Mouse (Mus musculus): ENCODE measurements around the gene Cdkn2c.

Cdkn2c gene

DNA sequence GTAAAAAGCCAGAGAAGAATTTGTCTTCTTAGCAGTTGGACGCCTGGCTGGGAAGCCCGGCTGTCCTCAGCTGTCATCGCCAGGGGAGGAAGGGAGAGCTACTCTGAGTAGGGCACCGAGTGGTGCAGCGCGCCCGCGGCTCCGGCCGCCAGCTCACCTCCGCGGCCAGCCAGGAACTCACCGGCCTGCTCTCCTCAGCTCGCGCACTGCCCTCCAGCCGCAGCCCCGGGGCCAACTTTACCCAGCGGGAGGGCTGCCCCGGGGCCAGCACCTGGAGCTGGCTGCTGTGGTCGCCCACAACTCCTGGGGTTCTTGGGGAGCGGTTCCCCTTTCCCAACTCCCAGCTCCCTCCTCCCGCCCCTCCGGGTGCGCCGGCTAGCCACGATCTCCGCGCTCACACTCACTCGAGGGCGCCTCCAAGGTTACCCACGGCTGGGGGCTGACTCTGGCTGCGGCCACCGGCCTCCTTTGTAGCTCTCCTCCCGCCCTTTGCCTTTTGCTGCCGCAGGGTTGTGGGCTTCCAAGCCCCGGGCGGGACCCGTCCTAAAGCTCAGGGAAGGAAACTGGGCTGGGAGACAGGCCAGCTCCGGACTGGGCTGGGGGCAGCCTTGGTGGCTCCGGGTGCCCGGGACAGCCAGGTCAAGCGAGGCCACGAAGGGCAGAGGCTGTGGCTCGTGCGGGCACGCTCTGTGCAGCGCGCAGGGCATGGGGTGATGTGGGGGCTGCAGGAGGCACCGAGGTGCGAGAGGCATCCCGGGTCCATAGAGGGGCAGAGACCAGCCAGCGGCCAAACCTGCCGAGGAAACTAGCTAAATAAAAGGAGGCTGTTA is 9.8 kb downstream of the Cdkn2c start:
- in situ Hi-C loops (cut with MboI, MseI), result no loop called here

DNA sequence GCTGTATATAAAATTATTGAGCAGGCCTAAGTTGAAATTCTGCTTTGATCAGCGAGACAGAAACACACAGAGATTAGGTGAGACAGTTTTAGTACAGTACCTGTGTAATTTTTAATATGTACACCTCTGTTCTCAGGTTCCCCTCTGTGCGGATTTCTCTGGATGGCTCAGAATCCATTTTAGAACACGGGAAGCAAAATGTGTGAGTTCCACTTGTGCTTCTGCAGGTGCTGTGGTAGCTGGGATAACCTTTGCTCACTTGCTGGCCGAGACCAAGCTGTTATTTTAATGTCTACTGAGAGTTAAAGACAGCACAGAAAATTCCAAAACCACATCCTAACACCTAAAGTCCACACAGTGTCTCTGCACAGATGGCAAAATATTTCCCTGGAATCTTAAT is 10.7 kb downstream of the Cdkn2c start:
- in situ Hi-C loops (cut with MboI, MseI), result no loop called here

DNA sequence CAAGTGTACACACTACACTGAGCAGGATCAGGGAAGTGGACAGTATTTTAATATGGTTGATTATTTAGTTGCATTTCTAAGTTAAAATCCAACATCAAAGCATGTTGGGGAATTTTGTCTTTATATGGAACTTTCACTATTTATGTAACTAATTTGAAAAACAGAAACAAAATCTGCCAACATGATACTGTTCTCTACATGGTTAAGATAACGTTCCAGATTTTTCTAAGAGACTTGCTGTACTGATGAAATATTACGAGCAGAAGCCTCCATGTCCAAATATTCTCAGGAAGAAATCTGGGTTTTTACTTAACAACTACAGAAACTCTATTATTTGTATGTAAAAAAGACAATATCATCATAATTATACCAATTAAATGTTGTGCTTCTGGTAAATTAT is 11.3 kb downstream of the Cdkn2c start:
- in situ Hi-C loops (cut with MboI, MseI), result no loop called here

DNA sequence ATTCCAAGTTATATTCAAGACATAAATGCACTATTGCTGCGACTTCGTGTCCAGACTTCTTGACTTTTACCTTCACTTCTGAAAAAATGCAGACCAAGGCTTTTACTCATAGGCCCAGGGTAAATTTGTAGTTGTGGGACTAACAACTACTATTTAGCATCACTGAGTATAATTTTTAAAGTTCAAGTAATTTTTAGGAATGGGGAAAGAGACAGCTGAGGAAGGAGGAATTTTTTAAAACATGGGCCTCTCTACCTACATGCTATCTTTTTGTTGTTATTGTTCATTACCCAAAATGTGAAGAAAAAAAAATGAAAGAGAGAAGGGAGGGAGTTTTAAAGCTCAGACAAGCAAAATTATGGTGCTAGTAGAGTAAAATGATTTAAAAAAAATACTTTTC is 12.3 kb downstream of the Cdkn2c start:
- in situ Hi-C loops (cut with MboI, MseI), result no loop called here

DNA sequence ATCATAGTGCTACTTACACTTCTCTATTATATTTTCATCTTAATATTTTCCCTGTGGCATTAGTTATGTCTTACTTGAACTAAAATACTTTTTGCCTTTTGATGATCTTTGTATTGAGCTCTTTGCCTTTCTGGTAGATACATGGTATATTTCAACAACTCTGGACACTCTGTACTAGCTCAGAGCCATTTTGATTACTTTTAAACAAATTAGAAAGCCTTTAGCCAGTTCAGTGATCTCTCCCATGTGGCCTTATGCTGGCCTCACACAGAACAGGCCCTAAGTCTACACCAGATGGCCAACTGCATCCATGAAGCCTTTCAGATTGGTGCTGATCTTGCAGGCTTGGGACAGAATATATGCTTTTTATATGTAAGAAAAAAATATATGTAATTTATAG is 13.7 kb downstream of the Cdkn2c start:
- in situ Hi-C loops (cut with MboI, MseI), result no loop called here

DNA sequence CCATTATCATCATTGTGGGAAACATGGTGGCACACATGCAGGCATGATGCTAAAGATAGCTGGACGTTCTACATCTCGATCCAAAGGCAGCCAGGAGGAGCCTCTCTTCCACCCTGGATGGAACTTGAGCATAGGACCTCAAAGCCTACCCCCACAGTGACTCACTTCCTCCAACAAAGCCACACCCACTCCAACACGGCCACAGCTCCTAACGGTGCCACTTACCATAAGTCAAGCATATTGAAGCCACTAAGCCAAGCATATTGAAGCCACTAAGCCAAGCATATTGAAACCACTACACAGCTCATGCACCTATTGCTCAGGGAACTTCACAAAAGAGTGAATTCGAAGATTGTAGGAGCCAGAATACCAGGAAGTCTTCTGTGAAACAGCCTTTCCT is 17.7 kb downstream of the Cdkn2c start:
- in situ Hi-C loops (cut with MboI, MseI), result loop anchor here (10.0 kb wide), 1 partner anchor 145 kb away; no protein-coding TSS in a partner anchor

DNA sequence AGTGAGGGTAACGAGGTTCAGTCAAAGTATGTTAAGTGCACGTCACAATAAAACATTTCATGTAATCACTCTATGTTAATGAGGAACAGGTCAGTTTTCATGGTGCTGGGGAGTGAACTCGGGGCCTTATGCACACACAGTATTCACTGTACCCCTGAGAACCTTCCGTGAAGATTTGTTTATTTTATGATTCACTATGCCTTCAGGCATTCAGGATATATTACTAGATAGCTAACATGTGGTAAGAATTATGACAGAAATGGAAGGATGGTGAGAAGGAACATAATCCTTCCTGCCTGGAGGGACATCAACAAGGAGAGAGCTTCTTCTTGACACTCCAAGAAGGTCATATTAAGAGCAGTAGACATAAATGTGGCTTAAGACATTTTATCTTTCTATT is 19.7 kb downstream of the Cdkn2c start:
- in situ Hi-C loops (cut with MboI, MseI), result loop anchor here (10.0 kb wide), 1 partner anchor 142 kb away; no protein-coding TSS in a partner anchor

DNA sequence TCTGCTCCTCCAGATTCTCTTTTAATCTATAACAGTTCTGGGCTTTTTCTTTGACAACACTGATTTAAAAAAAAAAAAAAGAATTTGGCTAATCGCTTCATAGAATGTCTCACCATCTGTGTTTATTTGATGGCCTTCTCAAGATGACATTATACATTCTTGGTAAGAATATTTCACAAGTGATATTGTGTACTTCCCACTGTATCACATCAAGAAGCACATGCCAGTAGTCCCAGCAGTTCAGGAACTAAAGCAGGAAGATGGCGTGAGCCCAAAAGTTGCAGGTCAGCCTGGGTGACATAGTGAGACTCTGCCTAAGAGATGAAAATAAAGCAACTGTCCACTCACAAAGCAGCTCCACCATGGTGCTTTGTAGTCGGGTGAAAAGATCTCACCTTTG is 25.5 kb downstream of the Cdkn2c start:
- in situ Hi-C loops (cut with MboI, MseI), result loop anchor here (10.0 kb wide), 1 partner anchor 137 kb away; no protein-coding TSS in a partner anchor

DNA sequence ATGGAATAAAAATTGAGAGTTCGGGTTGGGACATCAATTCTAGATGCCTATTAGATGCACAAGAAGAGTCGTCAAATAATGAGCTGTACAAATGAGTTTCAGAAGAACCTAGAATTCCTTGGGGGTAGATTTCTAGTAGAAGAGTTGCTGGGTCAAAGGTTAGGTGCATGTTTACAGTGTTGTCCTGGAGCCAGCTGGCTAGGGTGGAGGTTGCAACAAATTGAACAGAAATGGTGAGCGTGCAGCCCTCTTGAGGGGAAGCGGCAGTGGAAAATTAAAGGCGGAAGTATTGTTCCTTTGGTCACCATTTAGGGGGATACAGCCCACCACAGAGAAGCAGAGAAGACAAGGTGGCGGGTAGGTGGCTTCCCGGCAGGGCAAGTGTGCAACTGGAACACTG is 26.8 kb downstream of the Cdkn2c start:
- in situ Hi-C loops (cut with MboI, MseI), result loop anchor here (10.0 kb wide), 1 partner anchor 135 kb away; no protein-coding TSS in a partner anchor

DNA sequence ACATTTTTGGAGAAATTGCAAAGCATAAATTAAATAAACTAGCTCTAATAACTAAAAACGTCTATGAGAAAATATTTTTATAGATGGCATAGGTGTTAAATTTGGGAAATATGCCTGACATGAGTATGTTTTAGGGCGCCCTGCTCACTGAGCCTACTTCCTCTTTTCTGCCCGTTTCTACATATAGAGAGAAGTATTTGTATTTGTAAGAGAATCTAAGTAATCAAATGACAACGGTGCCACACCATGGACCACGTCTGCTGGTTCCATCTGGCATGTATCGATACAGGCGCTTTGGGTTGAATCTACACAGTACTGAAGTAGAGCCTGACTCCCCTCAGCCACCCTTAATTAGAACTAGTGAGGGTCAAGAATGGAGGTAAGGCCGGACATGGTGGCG is 27.6 kb downstream of the Cdkn2c start:
- in situ Hi-C loops (cut with MboI, MseI), result no loop called here

DNA sequence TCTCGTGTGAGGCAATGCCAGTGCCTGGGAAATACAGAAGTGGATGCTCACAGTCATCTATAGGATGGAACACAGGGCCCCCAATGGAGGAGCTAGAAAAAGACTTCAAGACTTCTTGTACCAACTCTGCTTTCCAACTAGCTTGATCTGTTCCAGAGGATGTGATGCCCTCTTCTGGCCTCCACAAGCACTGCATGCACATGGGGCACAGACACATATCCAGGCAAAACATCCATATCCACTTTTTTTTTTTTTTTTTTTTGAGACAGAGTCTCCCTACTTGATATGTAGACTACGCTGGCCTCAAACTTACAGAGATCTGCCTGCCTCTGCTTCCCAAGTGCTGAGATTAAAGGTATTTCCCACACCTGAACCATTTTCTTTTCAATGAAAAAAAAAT is 32.0 kb downstream of the Cdkn2c start:
- in situ Hi-C loops (cut with MboI, MseI), result no loop called here

DNA sequence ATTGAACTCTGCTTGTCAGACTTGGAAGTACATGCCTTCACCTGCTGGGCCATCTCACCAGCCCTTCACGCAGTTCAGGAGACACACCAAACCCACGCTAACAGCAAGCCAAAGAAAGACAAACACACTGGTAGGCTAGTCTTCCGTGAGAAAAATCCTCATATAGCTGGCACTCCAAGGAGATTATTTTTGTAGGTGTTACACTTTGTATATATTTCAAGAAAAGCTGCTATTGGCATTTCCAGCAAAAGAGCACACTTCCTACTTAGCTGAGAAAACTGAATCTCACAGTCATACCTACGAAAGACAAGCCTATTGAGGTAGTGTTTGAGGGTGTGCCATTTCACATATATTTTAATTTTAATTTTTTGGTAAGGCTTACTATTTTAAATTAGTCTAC is 36.0 kb downstream of the Cdkn2c start:
- in situ Hi-C loops (cut with MboI, MseI), result no loop called here

DNA sequence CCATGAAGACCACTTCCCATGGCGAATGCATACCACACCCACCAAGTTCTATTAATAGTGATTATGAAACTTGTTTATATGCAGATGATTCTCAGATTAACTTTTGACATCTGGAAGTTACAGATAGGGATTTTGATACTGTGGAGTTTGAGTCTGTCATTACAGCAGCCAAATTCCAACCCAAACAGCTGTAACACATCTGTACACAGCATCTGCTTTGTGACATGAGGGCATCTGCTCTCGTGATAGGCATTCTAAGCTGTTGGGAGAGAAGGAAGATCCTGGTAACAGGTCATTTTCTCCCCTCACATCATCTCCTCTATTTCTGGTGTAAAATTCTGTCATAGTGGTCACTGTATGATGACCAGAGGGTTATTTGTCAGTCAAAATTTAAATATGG is 36.8 kb downstream of the Cdkn2c start:
- in situ Hi-C loops (cut with MboI, MseI), result no loop called here

DNA sequence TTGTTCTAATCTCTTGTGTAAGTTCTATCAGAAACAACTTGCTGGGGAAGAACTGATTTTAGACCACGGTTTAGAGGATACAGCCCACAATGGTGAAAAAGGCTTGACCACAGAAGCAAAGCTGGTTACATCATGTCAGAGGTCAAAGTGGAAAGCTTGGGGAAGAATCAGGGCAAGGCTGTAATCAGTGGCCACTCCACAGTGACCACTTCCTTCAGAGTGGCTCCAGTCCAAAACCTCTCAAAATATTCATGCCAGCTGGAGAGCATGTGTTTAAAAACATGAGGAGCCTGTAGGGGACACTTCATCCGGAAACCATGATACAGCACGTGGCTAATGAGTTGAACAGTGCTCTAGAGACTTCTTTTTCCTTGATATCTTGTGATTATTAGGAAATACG is 54.4 kb downstream of the Cdkn2c start:
- in situ Hi-C loops (cut with MboI, MseI), result no loop called here

Measured in T-helper 1 cell (primary cell).